Mouse (Mus musculus): Measurements from ENCODE around the gene Olfr15.
"Not testable (repeated sequence)": the region's sequence is repeated elsewhere in the genome, so short reads cannot be mapped to it uniquely, and the experiment has no call there.

Olfr15 gene

GRCm38 (mm10) chr16:3830588-3831109, at the start of gene Olfr15:
TSS of gene Olfr15 (plus strand) at chr16:3830878.
- in situ Hi-C loops (cut with MboI; ENCODE audit: low sequenced_read_pairs): no loop called here

- in situ Hi-C loops (cut with MboI; ENCODE audit: low sequenced_read_pairs): no loop called here
These were observed 49.4 kb upstream of the Olfr15 start for GRCm38 (mm10) chr16:3781237-3781636.

GRCm38 (mm10) chr16:3788394-3788793, 42.3 kb upstream of the Olfr15 start:
- in situ Hi-C loops (cut with MboI; ENCODE audit: low sequenced_read_pairs): no loop called here

- in situ Hi-C loops (cut with MboI; ENCODE audit: low sequenced_read_pairs): no loop called here
These were observed 22.5 kb upstream of the Olfr15 start for GRCm38 (mm10) chr16:3808176-3808575.

- in situ Hi-C loops (cut with MboI; ENCODE audit: low sequenced_read_pairs): not testable (repeated sequence)
These were observed 16.0 kb upstream of the Olfr15 start for GRCm38 (mm10) chr16:3814667-3815066.

GRCm38 (mm10) chr16:3820202-3820601, 10.5 kb upstream of the Olfr15 start:
- in situ Hi-C loops (cut with MboI; ENCODE audit: low sequenced_read_pairs): no loop called here

GRCm38 (mm10) chr16:3828021-3828420, 2.7 kb upstream of the Olfr15 start:
- in situ Hi-C loops (cut with MboI; ENCODE audit: low sequenced_read_pairs): no loop called here

- in situ Hi-C loops (cut with MboI; ENCODE audit: low sequenced_read_pairs): no loop called here
These were observed 951 bp upstream of the Olfr15 start for GRCm38 (mm10) chr16:3829727-3830126.

- in situ Hi-C loops (cut with MboI; ENCODE audit: low sequenced_read_pairs): no loop called here
These were observed 4.8 kb downstream of the Olfr15 start for GRCm38 (mm10) chr16:3835461-3835860.

- in situ Hi-C loops (cut with MboI; ENCODE audit: low sequenced_read_pairs): no loop called here
These were observed 8.6 kb downstream of the Olfr15 start for GRCm38 (mm10) chr16:3839157-3839885.

GRCm38 (mm10) chr16:3842989-3843388, 12.3 kb downstream of the Olfr15 start:
- in situ Hi-C loops (cut with MboI; ENCODE audit: low sequenced_read_pairs): no loop called here

- in situ Hi-C loops (cut with MboI; ENCODE audit: low sequenced_read_pairs): no loop called here
These were observed 13.1 kb downstream of the Olfr15 start for GRCm38 (mm10) chr16:3843796-3844195.

GRCm38 (mm10) chr16:3846711-3847518, 16.2 kb downstream of the Olfr15 start, which contains the start of gene Zfp174:
TSS of gene Zfp174 (plus strand) at chr16:3847268.
- in situ Hi-C loops (cut with MboI; ENCODE audit: low sequenced_read_pairs): no loop called here

- in situ Hi-C loops (cut with MboI; ENCODE audit: low sequenced_read_pairs): no loop called here
These were observed 17.2 kb downstream of the Olfr15 start for GRCm38 (mm10) chr16:3847871-3848270.

- in situ Hi-C loops (cut with MboI; ENCODE audit: low sequenced_read_pairs): no loop called here
These were observed 17.7 kb downstream of the Olfr15 start for GRCm38 (mm10) chr16:3848416-3848815.

GRCm38 (mm10) chr16:3851301-3851700, 20.6 kb downstream of the Olfr15 start:
- in situ Hi-C loops (cut with MboI; ENCODE audit: low sequenced_read_pairs): not testable (repeated sequence)

GRCm38 (mm10) chr16:3852586-3852985, 21.9 kb downstream of the Olfr15 start:
- in situ Hi-C loops (cut with MboI; ENCODE audit: low sequenced_read_pairs): no loop called here

- in situ Hi-C loops (cut with MboI; ENCODE audit: low sequenced_read_pairs): no loop called here
These were observed 23.9 kb downstream of the Olfr15 start for GRCm38 (mm10) chr16:3854437-3855182.

GRCm38 (mm10) chr16:3855776-3856175, 25.1 kb downstream of the Olfr15 start:
- in situ Hi-C loops (cut with MboI; ENCODE audit: low sequenced_read_pairs): no loop called here

- in situ Hi-C loops (cut with MboI; ENCODE audit: low sequenced_read_pairs): no loop called here
These were observed 28.6 kb downstream of the Olfr15 start for GRCm38 (mm10) chr16:3859254-3859653.

- in situ Hi-C loops (cut with MboI; ENCODE audit: low sequenced_read_pairs): no loop called here
These were observed 41.1 kb downstream of the Olfr15 start for GRCm38 (mm10) chr16:3871815-3872214.
